Mouse (Mus musculus): ENCODE results near the gene Usp32.

- TF ChIP-seq CTCF (IDR thresholded peaks at IDR 0.05; ENCODE audit: extremely low read depth, insufficient read depth, insufficient read length, insufficient replicate concordance) (no peak), POLR2A (IDR thresholded peaks at IDR 0.05; ENCODE audit: low read depth, low read length) (no peak)
These were observed 17.3 kb upstream of the Usp32 start for GRCm38 (mm10) chr11:85157301-85157700.
